Mouse (Mus musculus): ENCODE data around the gene Crat. TPM values are rescaled to one million over a fixed set of nuclear protein-coding genes. Genes with fewer than 3 reads are reported as not detected.

Crat gene
- polyA plus RNA-seq, 1 experiment, result 44.7 TPM

GRCm38 (mm10) chr2:30355861-30356260 lies 59.8 kb downstream of the Crat start:
- TF ChIP-seq POLR2A (IDR thresholded peaks at IDR 0.05; ENCODE audit: extremely low read depth, insufficient read depth, low read length), result no peak
- no peak for TF ChIP-seq CTCF (IDR thresholded peaks at IDR 0.05; ENCODE audit: extremely low read depth, insufficient read depth, low read length)
- Histone ChIP-seq H3K4me1 (ENCODE audit: control insufficient read depth, insufficient read depth, low read length) (peaks cover 17% of the 10 kb centered on the region), H3K27ac (ENCODE audit: insufficient read depth, low read length) (no peak overlapping the region), H3K4me3 (ENCODE audit: insufficient read depth, low read length) (no peak overlapping the region)

- TF ChIP-seq POLR2A (IDR thresholded peaks at IDR 0.05; ENCODE audit: extremely low read depth, insufficient read depth, low read length) (no peak), CTCF (IDR thresholded peaks at IDR 0.05; ENCODE audit: extremely low read depth, insufficient read depth, low read length) (0 out of 2 replicates have a peak, but pooled peaks have one; percentile 19)
- no peak overlapping the region for H3K27ac ChIP-seq (ENCODE audit: insufficient read depth, low read length)
- no peak overlapping the region for H3K4me3 ChIP-seq (ENCODE audit: insufficient read depth, low read length)
- H3K4me1 ChIP-seq (ENCODE audit: control insufficient read depth, insufficient read depth, low read length), result peaks cover 9% of the 10 kb centered on the region
Observed at GRCm38 (mm10) chr2:30351149-30351548, 64.5 kb downstream of the Crat start.

Other genes starting within 250 kb of the Crat start
- 32.9 and 33.4 TPM in 2 replicates for gene Endog, start 244.3 kb downstream of the Crat start, polyA plus RNA-seq (2012; rRNA removed)
- 49.2 and 50.5 TPM in 2 replicates for gene Spout1, start 237.4 kb downstream of the Crat start, polyA plus RNA-seq (2012; rRNA removed)
- gene Kyat1, start 210.0 kb downstream of the Crat start, polyA plus RNA-seq (2012; rRNA removed), result 21.5 and 22.4 TPM in 2 replicates
- 32.4 and 35.3 TPM in 2 replicates for gene Lrrc8a, start 178.1 kb downstream of the Crat start, polyA plus RNA-seq (2012; rRNA removed)
- gene Gm28035, start 175.2 kb downstream of the Crat start, polyA plus RNA-seq (2012; rRNA removed), result 17.7 and 18.5 TPM in 2 replicates
- 32.2 and 34.1 TPM in 2 replicates for gene Phyhd1, start 149.6 kb downstream of the Crat start, polyA plus RNA-seq (2012; rRNA removed)
- not detected in 2 replicates for gene Gm28038, start 134.8 kb downstream of the Crat start, polyA plus RNA-seq (2012; rRNA removed)
- gene Dolk, start 129.5 kb downstream of the Crat start, polyA plus RNA-seq (2012; rRNA removed), result 16.7 and 16.9 TPM in 2 replicates
- gene Nup188, start 129.4 kb downstream of the Crat start, polyA plus RNA-seq (2012; rRNA removed), result 15.7 and 16.5 TPM in 2 replicates
- 520 and 530 TPM in 2 replicates for gene Sh3glb2, start 56.5 kb downstream of the Crat start, polyA plus RNA-seq (2012; rRNA removed)
- 85.6 and 97.0 TPM in 2 replicates for gene Miga2, start 51.6 kb downstream of the Crat start, polyA plus RNA-seq (2012; rRNA removed)
- gene Dolpp1, start 23.6 kb downstream of the Crat start, polyA plus RNA-seq (2012; rRNA removed), result 32.0 and 35.5 TPM in 2 replicates
- 167 and 176 TPM in 2 replicates for gene Ptpa, start 226 bp upstream of the Crat start, polyA plus RNA-seq (2012; rRNA removed)
- gene Ier5l, start 58.4 kb upstream of the Crat start, polyA plus RNA-seq (2012; rRNA removed), result 19.5 and 22.1 TPM in 2 replicates
- 5.3 and 6.4 TPM in 2 replicates for gene Cstad, start 179.2 kb upstream of the Crat start, polyA plus RNA-seq (2012; rRNA removed)